Mouse (Mus musculus) ES-E14 (cell line): ENCODE data around the gene C87977.
"Not testable (repeated sequence)": the region's sequence is repeated elsewhere in the genome, so short reads cannot be mapped to it uniquely, and the experiment has no call there.

Source experiments
- CHD2 ChIP-seq: IDR thresholded peaks from 2 replicates; pipeline ENCODE4 v1.6.1; 2014; ENCODE audit warnings: mild to moderate bottlenecking, low read depth, low read length, inconsistent platforms
- MAFK ChIP-seq: IDR thresholded peaks from 2 replicates; pipeline ENCODE4 v1.6.1; 2014; ENCODE audit warnings: mild to moderate bottlenecking, low read depth, low read length, inconsistent platforms; ENCODE audit not compliant: insufficient read depth
- ZNF384 ChIP-seq: IDR thresholded peaks from 2 replicates; pipeline ENCODE4 v1.6.1; 2012; ENCODE audit warnings: low read depth, low read length, inconsistent platforms

DNA sequence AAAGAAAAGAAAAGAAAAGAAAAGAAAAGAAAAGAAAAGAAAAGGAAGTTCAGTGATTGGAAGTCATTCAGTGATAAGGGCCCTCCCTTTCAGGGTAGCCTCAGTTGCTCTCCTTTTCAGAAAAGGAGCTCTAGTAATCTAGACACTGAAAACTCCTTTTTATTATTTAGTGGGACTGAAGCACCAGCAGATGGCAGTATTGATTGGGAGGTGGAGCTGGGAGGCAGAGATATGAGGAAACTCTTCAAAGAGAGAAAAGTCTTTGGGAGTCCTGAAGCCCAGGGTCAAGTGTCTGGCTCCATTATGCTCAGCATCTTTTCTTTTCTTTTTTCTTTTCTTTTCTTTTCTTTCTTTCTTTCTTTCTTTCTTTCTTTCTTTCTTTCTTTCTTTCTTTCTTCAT is 41.6 kb upstream of the C87977 start:
- TF ChIP-seq ZNF384, MAFK, CHD2: not testable (repeated sequence)
